Comparison of ENCODE assay signal across 14 mouse cellular contexts in the genomic region with DNA sequence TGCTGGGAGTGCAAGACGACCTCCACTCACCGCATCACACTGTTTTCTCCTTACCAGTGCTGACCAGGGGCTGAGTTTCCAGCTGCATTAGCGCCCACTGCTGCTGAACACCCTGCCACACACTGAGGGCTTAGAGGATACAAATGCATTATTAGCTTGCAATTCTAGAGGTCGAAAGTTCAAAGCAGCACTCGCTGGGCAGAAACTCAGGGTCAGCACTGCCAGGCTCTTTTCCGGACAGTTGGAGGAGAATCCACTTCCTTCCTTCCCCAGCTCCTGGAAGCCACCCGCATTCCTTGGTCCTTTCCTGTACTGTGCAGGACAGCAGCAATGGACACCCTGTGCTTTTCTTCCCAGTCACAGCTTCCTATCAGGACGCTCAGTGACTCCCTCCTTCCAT. TPM values are rescaled to one million over a fixed set of nuclear protein-coding genes. Genes with fewer than 3 reads are reported as not detected.
A peak's percentile ranks its signal among the peaks of the same experiment; 100 is the strongest.
DNase-seq lines count a peak whose midpoint lies in the region; ATAC-seq lines count a peak whose summit lies in the region.
"Had no signal": no experiment of that assay in that cellular context is flagged by ENCODE, and none has a peak within 500 bp of the region (broad histone marks: within the 10 kb centered on the region; RNA-seq: fewer than 3 reads in every experiment).

No protein-coding gene starts in this region.

- H3K4me3 ChIP-seq in lung, embryonic 16.5 days (ENCODE audit: low read length) = no peak overlapping the region
- H3K4me3 ChIP-seq in liver, embryonic 11.5 days (ENCODE audit: low read depth, low read length) = no peak overlapping the region
- H3K4me3 ChIP-seq: embryonic facial prominence, embryonic 15.5 days; hindbrain, embryonic 15.5 days; limb, embryonic 15.5 days had no signal

- peaks cover 21% of the 10 kb centered on the region for H3K4me1 ChIP-seq in lung, embryonic 16.5 days (replicated peaks; ENCODE audit: control insufficient read depth, insufficient read depth, low read length)
- H3K4me1 ChIP-seq in liver, embryonic 11.5 days (replicated peaks; ENCODE audit: control insufficient read depth, insufficient read depth, low read length) = peaks cover 30% of the 10 kb centered on the region

- no peak overlapping the region for H3K9ac ChIP-seq in lung, embryonic 16.5 days (ENCODE audit: low read length)
- H3K9ac ChIP-seq in liver, embryonic 11.5 days (ENCODE audit: low read depth, low read length) = no peak overlapping the region
- H3K9ac ChIP-seq: embryonic facial prominence, embryonic 15.5 days; forebrain, postnatal 0 days; hindbrain, embryonic 15.5 days; limb, embryonic 15.5 days had no signal

- peak; percentile 64 for ATAC-seq in lung, embryonic 16.5 days (ENCODE audit: low read depth)
- ATAC-seq in liver, embryonic 11.5 days (replicated peaks; ENCODE audit: low FRiP score) = peak; percentile 32; the same call in 1 of the 2 replicates
- ATAC-seq: forebrain, postnatal 0 days; Patski had no signal

- no peak overlapping the region for H3K4me2 ChIP-seq in lung, embryonic 16.5 days (ENCODE audit: low read depth, low read length)
- no peak overlapping the region for H3K4me2 ChIP-seq in liver, embryonic 11.5 days
- H3K4me2 ChIP-seq: embryonic facial prominence, embryonic 15.5 days; hindbrain, embryonic 15.5 days; limb, embryonic 15.5 days had no signal

- H3K27me3 ChIP-seq in lung, embryonic 16.5 days (ENCODE audit: control insufficient read depth, insufficient read depth, low read depth, low read length) = no peaks in the 10 kb centered on the region
- no peaks in the 10 kb centered on the region for H3K27me3 ChIP-seq in liver, embryonic 11.5 days (replicated peaks; ENCODE audit: control insufficient read depth, insufficient read depth, low read length)
- H3K27me3 ChIP-seq: embryonic facial prominence, embryonic 15.5 days; hindbrain, embryonic 15.5 days; limb, embryonic 15.5 days; Patski had no signal

- H3K9me3 ChIP-seq in lung, embryonic 16.5 days (ENCODE audit: control insufficient read depth, low read length) = no peaks in the 10 kb centered on the region
- H3K9me3 ChIP-seq in liver, embryonic 11.5 days (ENCODE audit: control insufficient read depth, low read length) = no peaks in the 10 kb centered on the region
- H3K9me3 ChIP-seq: embryonic facial prominence, embryonic 15.5 days; hindbrain, embryonic 15.5 days; limb, embryonic 15.5 days had no signal

- DNase-seq in heart, adult 11 months = peak; percentile 93
- no peak for DNase-seq in heart, postnatal 4 days
- no peak for DNase-seq in lung, postnatal 14 days
- DNase-seq in liver, embryonic 11.5 days (ENCODE audit: low spot score) = no peak
- DNase-seq in yolk sac, embryonic 10.5 days (ENCODE audit: low spot score) = peak; percentile 66
- DNase-seq in right cerebral cortex, adult 2 months (ENCODE audit: low spot score in 2 of 2) = no peak
- DNase-seq in ovary, adult 18-20 months (ENCODE audit: low spot score) = no peak
- DNase-seq: cerebellum, postnatal 10 days; forebrain, postnatal 0 days had no signal

- H3K36me3 ChIP-seq in lung, embryonic 16.5 days (ENCODE audit: control insufficient read depth, insufficient read depth, low read length) = no peaks in the 10 kb centered on the region
- no peaks in the 10 kb centered on the region for H3K36me3 ChIP-seq in liver, embryonic 11.5 days (ENCODE audit: control insufficient read depth, insufficient read depth, low read length)
- H3K36me3 ChIP-seq: embryonic facial prominence, embryonic 15.5 days; hindbrain, embryonic 15.5 days; limb, embryonic 15.5 days had no signal

- H3K27ac ChIP-seq in lung, embryonic 16.5 days (ENCODE audit: low read length) = peak overlapping the region; percentile 31; the same call in 1 of the 2 replicates
- no peak overlapping the region for H3K27ac ChIP-seq in liver, embryonic 11.5 days (ENCODE audit: low read depth, low read length)
- H3K27ac ChIP-seq: embryonic facial prominence, embryonic 15.5 days; hindbrain, embryonic 15.5 days; limb, embryonic 15.5 days had no signal

- whole genome bisulfite sequencing in lung, embryonic 16.5 days = 55% methylated on average over 8 of the region's 8 CpGs
- 52% methylated on average over 8 of the region's 8 CpGs for WGBS in liver, embryonic 11.5 days

RNA-seq across cellular contexts. Expression of gene Lcmt1, which starts 31.2 kb away (rescaled TPM):
- 10 to 100 TPM; 25.9 to 28.8 TPM for total RNA-seq in heart, postnatal 4 days (2021)
- polyA plus RNA-seq in lung, embryonic 16.5 days (2015; fragmentation: Nextera tagmentation; extraction: Ambion mirVana) = 40.9 and 45.1 TPM in 2 replicates
- 49.7 and 54.4 TPM in 2 replicates for polyA plus RNA-seq in liver, embryonic 11.5 days (2014; fragmentation: Nextera tagmentation; extraction: Ambion mirVana)

RNA-seq across cellular contexts. Expression of gene Arhgap17, which starts 31.4 kb away (rescaled TPM):
- total RNA-seq in heart, postnatal 4 days (2021) = 10 to 100 TPM; 20.2 to 22.0 TPM
- 19.8 and 23.4 TPM in 2 replicates for polyA plus RNA-seq in lung, embryonic 16.5 days (2015; fragmentation: Nextera tagmentation; extraction: Ambion mirVana)
- polyA plus RNA-seq in liver, embryonic 11.5 days (2014; fragmentation: Nextera tagmentation; extraction: Ambion mirVana) = 29.8 and 31.3 TPM in 2 replicates

Comparison
In these comparisons a context has a peak if more than half of its experiments do, and no peak if none do; other contexts are left out.
1. DNase-seq: peak in heart, adult 11 months (single experiment) and yolk sac, embryonic 10.5 days (single experiment); none in heart, postnatal 4 days (single experiment), lung, postnatal 14 days (single experiment), liver, embryonic 11.5 days (single experiment), right cerebral cortex, adult 2 months (0 of 2) and ovary, adult 18-20 months (single experiment).